9 mouse cellular contexts compared by ENCODE assay signal in the genomic region with DNA sequence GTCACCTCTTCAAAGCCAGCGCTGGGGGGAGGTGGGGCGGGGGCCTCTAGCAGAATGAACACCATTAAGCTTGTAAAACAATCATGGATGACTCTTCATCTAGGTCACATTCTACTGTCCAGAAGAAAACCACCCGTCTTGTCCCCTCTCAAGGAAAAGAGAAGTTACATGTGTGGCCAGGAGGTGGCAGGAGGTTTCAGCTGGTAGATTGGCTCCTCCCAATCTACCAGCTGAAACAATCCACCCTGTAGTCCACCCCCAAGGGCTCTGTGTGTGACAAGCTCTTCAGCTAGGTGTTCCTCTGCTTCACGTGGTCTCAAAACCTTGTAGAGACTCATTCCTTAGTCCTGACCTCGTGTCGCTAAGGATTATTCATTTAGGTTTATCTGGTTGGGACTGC. TPM values are rescaled to one million over a fixed set of nuclear protein-coding genes. Genes with fewer than 3 reads are reported as not detected.
DNase-seq lines count a peak whose midpoint lies in the region; ATAC-seq and TF ChIP-seq lines count a peak whose summit lies in the region.
"Had no signal": no experiment of that assay in that cellular context is flagged by ENCODE, and none has a peak within 500 bp of the region (broad histone marks: within the 10 kb centered on the region; RNA-seq: fewer than 3 reads in every experiment).

No protein-coding gene starts in this region.

- peak; percentile 31; the same call in 1 of the 2 replicates for ATAC-seq in heart, embryonic 15.5 days (replicated peaks; ENCODE audit: insufficient number of reproducible peaks, insufficient read depth, low FRiP score, low read depth)
- no peak for ATAC-seq in heart, embryonic 11.5 days (replicated peaks; ENCODE audit: insufficient number of reproducible peaks, low FRiP score, low TSS enrichment)

- peak; percentile 32; the same call in 1 of the 2 replicates for TF ChIP-seq CTCF in bone marrow macrophage, adult 2 months (IDR thresholded peaks at IDR 0.05; ENCODE audit: low read depth, low read length)

- 0 out of 2 replicates have a peak, but pooled peaks cover 5% of the 10 kb centered on the region for H3K4me1 ChIP-seq in heart, embryonic 15.5 days (replicated peaks)
- H3K4me1 ChIP-seq in heart, embryonic 11.5 days (ENCODE audit: control insufficient read depth, insufficient read depth, low read length), result 0 out of 2 replicates have a peak, but pooled peaks cover 2% of the 10 kb centered on the region
- H3K4me1 ChIP-seq in bone marrow macrophage, adult 2 months (ENCODE audit: control insufficient read depth, insufficient read depth, low read length), result peaks cover 21% of the 10 kb centered on the region
- H3K4me1 ChIP-seq in forebrain, embryonic 10.5 days, result no peaks in the 10 kb centered on the region
- H3K4me1 ChIP-seq: limb, embryonic 13.5 days had no signal

- no peak overlapping the region for H3K4me2 ChIP-seq in heart, embryonic 15.5 days
- H3K4me2 ChIP-seq in heart, embryonic 11.5 days, result no peak overlapping the region
- H3K4me2 ChIP-seq: limb, embryonic 13.5 days had no signal

- H3K9ac ChIP-seq in heart, embryonic 15.5 days, result no peak overlapping the region
- H3K9ac ChIP-seq in heart, embryonic 11.5 days (ENCODE audit: low read depth, low read length), result no peak overlapping the region
- H3K9ac ChIP-seq: limb, embryonic 13.5 days had no signal

- no peak for TF ChIP-seq POLR2A in bone marrow macrophage, adult 2 months (IDR thresholded peaks at IDR 0.05; ENCODE audit: borderline replicate concordance, low read depth, low read length)

- WGBS in heart, embryonic 15.5 days, result 29% methylated on average over 6 of the region's 6 CpGs
- 27% methylated on average over 6 of the region's 6 CpGs for WGBS in heart, embryonic 11.5 days (ENCODE audit: insufficient replicate concordance)
- 39% methylated on average over 6 of the region's 6 CpGs for WGBS in forebrain, embryonic 10.5 days

- H3K9me3 ChIP-seq in heart, embryonic 15.5 days (replicated peaks), result no peaks in the 10 kb centered on the region
- H3K9me3 ChIP-seq in heart, embryonic 11.5 days (replicated peaks; ENCODE audit: control insufficient read depth, low read length), result no peaks in the 10 kb centered on the region
- H3K9me3 ChIP-seq in forebrain, embryonic 10.5 days, result no peaks in the 10 kb centered on the region
- H3K9me3 ChIP-seq: limb, embryonic 13.5 days had no signal

- peaks cover 12% of the 10 kb centered on the region for H3K36me3 ChIP-seq in heart, embryonic 15.5 days
- peaks cover 7% of the 10 kb centered on the region; the same call in 1 of the 2 replicates for H3K36me3 ChIP-seq in heart, embryonic 11.5 days (ENCODE audit: control insufficient read depth, insufficient read depth, low read length)
- H3K36me3 ChIP-seq in forebrain, embryonic 10.5 days (replicated peaks), result peaks cover 26% of the 10 kb centered on the region

- H3K27me3 ChIP-seq in heart, embryonic 15.5 days, result no peaks in the 10 kb centered on the region
- no peaks in the 10 kb centered on the region for H3K27me3 ChIP-seq in heart, embryonic 11.5 days (ENCODE audit: control insufficient read depth, insufficient read depth, low read length)
- no peaks in the 10 kb centered on the region for H3K27me3 ChIP-seq in forebrain, embryonic 10.5 days (ENCODE audit: poor library complexity, severe bottlenecking)
- H3K27me3 ChIP-seq: limb, embryonic 13.5 days had no signal

- H3K27ac ChIP-seq in heart, embryonic 15.5 days, result no peak overlapping the region
- H3K27ac ChIP-seq in heart, embryonic 11.5 days (ENCODE audit: low read depth, low read length), result no peak overlapping the region
- H3K27ac ChIP-seq in bone marrow macrophage, adult 2 months (ENCODE audit: insufficient read depth, low read depth, low read length), result no peak overlapping the region
- no peak overlapping the region for H3K27ac ChIP-seq in forebrain, embryonic 10.5 days
- H3K27ac ChIP-seq: limb, embryonic 13.5 days had no signal

- DNase-seq in right cerebral cortex, postnatal 14 days, result peak; percentile 17
- DNase-seq in right cerebral cortex, postnatal 25 days, result no peak
- peak; percentile 55 to 61 for DNase-seq in kidney, postnatal 4 days
- DNase-seq in thymus, postnatal 10 days (ENCODE audit: low spot score in 2 of 2), result no peak
- no peak for DNase-seq in forebrain, embryonic 10.5 days (ENCODE audit: extremely low spot score, low spot score)

- no peak overlapping the region for H3K4me3 ChIP-seq in heart, embryonic 15.5 days
- no peak overlapping the region for H3K4me3 ChIP-seq in heart, embryonic 11.5 days (ENCODE audit: low read depth, low read length)
- no peak overlapping the region for H3K4me3 ChIP-seq in bone marrow macrophage, adult 2 months (ENCODE audit: insufficient read depth, low read length)
- no peak overlapping the region for H3K4me3 ChIP-seq in forebrain, embryonic 10.5 days
- H3K4me3 ChIP-seq: limb, embryonic 13.5 days had no signal

RNA-seq across cellular contexts. Expression of a gene that starts 12.9 kb away (rescaled TPM):
- polyA plus RNA-seq in heart, embryonic 15.5 days (2015; fragmentation: Nextera tagmentation; extraction: Ambion mirVana), result 239 and 276 TPM in 2 replicates
- polyA plus RNA-seq in heart, embryonic 11.5 days (2014; fragmentation: Nextera tagmentation; extraction: Ambion mirVana), result 260 and 280 TPM in 2 replicates
- 109 and 123 TPM in 2 replicates for polyA plus RNA-seq in bone marrow macrophage, adult 2 months (2012; ENCODE audit: insufficient read depth, insufficient read length, missing spikeins)
- 252 and 263 TPM in 2 replicates for polyA plus RNA-seq in forebrain, embryonic 10.5 days (2016; fragmentation: Nextera tagmentation; extraction: Ambion mirVana)

RNA-seq across cellular contexts. Expression of a gene that starts 13.0 kb away (rescaled TPM):
- polyA plus RNA-seq in heart, embryonic 15.5 days (2015; fragmentation: Nextera tagmentation; extraction: Ambion mirVana), result 9.1 and 12.5 TPM in 2 replicates
- 15.9 and 16.4 TPM in 2 replicates for polyA plus RNA-seq in heart, embryonic 11.5 days (2014; fragmentation: Nextera tagmentation; extraction: Ambion mirVana)
- polyA plus RNA-seq in bone marrow macrophage, adult 2 months (2012; ENCODE audit: insufficient read depth, insufficient read length, missing spikeins), result 29.7 and 33.5 TPM in 2 replicates
- 23.6 and 27.8 TPM in 2 replicates for polyA plus RNA-seq in forebrain, embryonic 10.5 days (2016; fragmentation: Nextera tagmentation; extraction: Ambion mirVana)

RNA-seq across cellular contexts. Expression of a gene that starts 13.1 kb away (rescaled TPM):
- not detected in 2 replicates for polyA plus RNA-seq in heart, embryonic 15.5 days (2015; fragmentation: Nextera tagmentation; extraction: Ambion mirVana)
- polyA plus RNA-seq in heart, embryonic 11.5 days (2014; fragmentation: Nextera tagmentation; extraction: Ambion mirVana), result not detected in 2 replicates
- polyA plus RNA-seq in bone marrow macrophage, adult 2 months (2012; ENCODE audit: insufficient read depth, insufficient read length, missing spikeins), result not detected in 2 replicates
- polyA plus RNA-seq in forebrain, embryonic 10.5 days (2016; fragmentation: Nextera tagmentation; extraction: Ambion mirVana), result not detected in 2 replicates
- polyA plus RNA-seq: limb, embryonic 13.5 days had no signal

RNA-seq across cellular contexts. Expression of a gene that starts 31.6 kb away (rescaled TPM):
- 8.0 and 8.1 TPM in 2 replicates for polyA plus RNA-seq in heart, embryonic 15.5 days (2015; fragmentation: Nextera tagmentation; extraction: Ambion mirVana)
- polyA plus RNA-seq in heart, embryonic 11.5 days (2014; fragmentation: Nextera tagmentation; extraction: Ambion mirVana), result 8.3 and 9.9 TPM in 2 replicates
- 0.55 and 2.0 TPM in 2 replicates for polyA plus RNA-seq in bone marrow macrophage, adult 2 months (2012; ENCODE audit: insufficient read depth, insufficient read length, missing spikeins)
- polyA plus RNA-seq in forebrain, embryonic 10.5 days (2016; fragmentation: Nextera tagmentation; extraction: Ambion mirVana), result 9.4 and 9.8 TPM in 2 replicates

RNA-seq across cellular contexts. Expression of a gene that starts 36.9 kb away (rescaled TPM):
- polyA plus RNA-seq in heart, embryonic 15.5 days (2015; fragmentation: Nextera tagmentation; extraction: Ambion mirVana), result 4.1 and 4.8 TPM in 2 replicates
- polyA plus RNA-seq in heart, embryonic 11.5 days (2014; fragmentation: Nextera tagmentation; extraction: Ambion mirVana), result 4.2 and 4.6 TPM in 2 replicates
- 11.6 and 14.6 TPM in 2 replicates for polyA plus RNA-seq in bone marrow macrophage, adult 2 months (2012; ENCODE audit: insufficient read depth, insufficient read length, missing spikeins)
- 8.6 and 10.4 TPM in 2 replicates for polyA plus RNA-seq in forebrain, embryonic 10.5 days (2016; fragmentation: Nextera tagmentation; extraction: Ambion mirVana)

Comparison
In these comparisons a context has a peak if more than half of its experiments do, and no peak if none do; other contexts are left out.
1. DNase-seq: peak in right cerebral cortex, postnatal 14 days (single experiment) and kidney, postnatal 4 days (2 of 2); none in right cerebral cortex, postnatal 25 days (single experiment), thymus, postnatal 10 days (0 of 2) and forebrain, embryonic 10.5 days (single experiment).